30 mouse cellular contexts compared by ENCODE assay signal in genomic region chr4:63024734-63025256, GRCm38 (mm10). TPM values are rescaled to one million over a fixed set of nuclear protein-coding genes. Genes with fewer than 3 reads are reported as not detected.
A peak's percentile ranks its signal among the peaks of the same experiment; 100 is the strongest.
DNase-seq lines count a peak whose midpoint lies in the region; ATAC-seq and TF ChIP-seq lines count a peak whose summit lies in the region.
"Had no signal": no experiment of that assay in that cellular context is flagged by ENCODE, and none has a peak within 500 bp of the region (broad histone marks: within the 10 kb centered on the region; RNA-seq: fewer than 3 reads in every experiment).

No protein-coding gene starts in this region.

- H3K36me3 ChIP-seq in forebrain, embryonic 11.5 days (ENCODE audit: control insufficient read depth, insufficient read depth, low read length) = no peaks in the 10 kb centered on the region
- no peaks in the 10 kb centered on the region for H3K36me3 ChIP-seq in forebrain, postnatal 0 days (ENCODE audit: insufficient read depth)
- no peaks in the 10 kb centered on the region for H3K36me3 ChIP-seq in megakaryocyte, embryonic 14.5 days (replicated peaks; ENCODE audit: low read length)
- H3K36me3 ChIP-seq: embryonic facial prominence, embryonic 15.5 days; hindbrain, embryonic 12.5 days; neural tube, embryonic 12.5 days had no signal

- no peaks in the 10 kb centered on the region for H3K27me3 ChIP-seq in forebrain, embryonic 11.5 days (ENCODE audit: control insufficient read depth, insufficient read depth, low read length)
- no peaks in the 10 kb centered on the region for H3K27me3 ChIP-seq in forebrain, postnatal 0 days (ENCODE audit: insufficient read depth, low read length)
- H3K27me3 ChIP-seq in megakaryocyte, embryonic 14.5 days (replicated peaks) = peaks cover 1% of the 10 kb centered on the region
- H3K27me3 ChIP-seq: embryonic facial prominence, embryonic 15.5 days; forebrain, embryonic 13.5 days; hindbrain, embryonic 12.5 days; limb, embryonic 13.5 days; neural tube, embryonic 12.5 days; Patski had no signal

- no peak for TF ChIP-seq CTCF in forebrain, postnatal 0 days (IDR thresholded peaks at IDR 0.05; ENCODE audit: low read depth)

- H3K4me2 ChIP-seq in forebrain, embryonic 11.5 days (ENCODE audit: low read depth, low read length, severe bottlenecking) = no peak overlapping the region
- H3K4me2 ChIP-seq in forebrain, postnatal 0 days (ENCODE audit: low read depth) = no peak overlapping the region
- H3K4me2 ChIP-seq: embryonic facial prominence, embryonic 15.5 days; forebrain, embryonic 13.5 days; hindbrain, embryonic 12.5 days; limb, embryonic 13.5 days; liver, embryonic 11.5 days; midbrain, embryonic 11.5 days; neural tube, embryonic 12.5 days had no signal

- no peak overlapping the region for H3K9ac ChIP-seq in forebrain, embryonic 11.5 days (ENCODE audit: low read length)
- H3K9ac ChIP-seq in forebrain, postnatal 0 days = no peak overlapping the region
- H3K9ac ChIP-seq: embryonic facial prominence, embryonic 15.5 days; forebrain, embryonic 13.5 days; hindbrain, embryonic 12.5 days; limb, embryonic 13.5 days; neural tube, embryonic 12.5 days had no signal

- DNase-seq in forebrain, embryonic 11.5 days (ENCODE audit: low spot score) = peak; percentile 40
- no peak for DNase-seq in forebrain, postnatal 0 days
- DNase-seq in naive thymus-derived CD4-positive, alpha-beta T cell, adult 2 months (ENCODE audit: low read depth) = peak; percentile 30
- DNase-seq in urinary bladder, adult 18-20 months (ENCODE audit: low spot score in 2 of 2) = no peak
- DNase-seq in cerebellum, adult 11-12 months = no peak
- DNase-seq: adrenal gland, postnatal 25 days; cerebellum, adult 2 months; cerebellum, postnatal 14 days; gastrocnemius, postnatal 14 days; kidney, postnatal 25 days; right cerebral cortex, adult 18-20 months had no signal

- ATAC-seq in forebrain, embryonic 11.5 days (replicated peaks; ENCODE audit: low FRiP score) = no peak
- no peak for ATAC-seq in forebrain, postnatal 0 days
- ATAC-seq in megakaryocyte, adult 5-6 weeks (ENCODE audit: poor library complexity, severe bottlenecking) = no peak
- ATAC-seq in hematopoietic stem cell, adult 5-6 weeks (replicated peaks in 1 of 2; ENCODE audit: insufficient read depth in 1 of 2, low FRiP score in 2 of 2, low TSS enrichment in 1 of 2, low read depth in 1 of 2, poor library complexity in 2 of 2, severe bottlenecking in 2 of 2) = peak; percentile 54 to 64
- ATAC-seq: forebrain, embryonic 13.5 days; hindbrain, postnatal 0 days; intestine, postnatal 0 days; lung, postnatal 0 days; midbrain, embryonic 16.5 days; Patski had no signal

- no peak overlapping the region for H3K4me3 ChIP-seq in forebrain, embryonic 11.5 days (ENCODE audit: low read depth, low read length)
- H3K4me3 ChIP-seq in forebrain, postnatal 0 days (ENCODE audit: low read depth, low read length) = no peak overlapping the region
- H3K4me3 ChIP-seq in megakaryocyte, embryonic 14.5 days (replicated peaks) = peak overlapping the region; percentile 50
- H3K4me3 ChIP-seq: embryonic facial prominence, embryonic 10.5 days; embryonic facial prominence, embryonic 15.5 days; forebrain, embryonic 13.5 days; hindbrain, embryonic 12.5 days; left cerebral cortex, adult 2 months; limb, embryonic 13.5 days; neural tube, embryonic 12.5 days had no signal

- H3K9me3 ChIP-seq in forebrain, embryonic 11.5 days (ENCODE audit: control insufficient read depth, low read length) = no peaks in the 10 kb centered on the region
- H3K9me3 ChIP-seq in forebrain, postnatal 0 days (ENCODE audit: low read length) = no peaks in the 10 kb centered on the region
- peaks cover 12% of the 10 kb centered on the region for H3K9me3 ChIP-seq in megakaryocyte, embryonic 14.5 days
- H3K9me3 ChIP-seq: embryonic facial prominence, embryonic 10.5 days; embryonic facial prominence, embryonic 15.5 days; limb, embryonic 13.5 days; neural tube, embryonic 12.5 days had no signal

- H3K4me1 ChIP-seq in forebrain, embryonic 11.5 days (replicated peaks; ENCODE audit: control insufficient read depth, insufficient read depth, low read length) = no peaks in the 10 kb centered on the region
- H3K4me1 ChIP-seq in forebrain, postnatal 0 days (ENCODE audit: insufficient read depth) = no peaks in the 10 kb centered on the region
- H3K4me1 ChIP-seq in megakaryocyte, embryonic 14.5 days = no peaks in the 10 kb centered on the region

- H3K27ac ChIP-seq in forebrain, embryonic 11.5 days (ENCODE audit: low read depth, low read length) = no peak overlapping the region
- H3K27ac ChIP-seq in forebrain, postnatal 0 days (ENCODE audit: low read depth, low read length) = no peak overlapping the region
- H3K27ac ChIP-seq: embryonic facial prominence, embryonic 10.5 days; embryonic facial prominence, embryonic 15.5 days; forebrain, embryonic 13.5 days; hindbrain, embryonic 12.5 days; hindbrain, postnatal 0 days; left cerebral cortex, adult 2 months; limb, embryonic 13.5 days; neural tube, embryonic 12.5 days; stomach, postnatal 0 days had no signal

- 92% methylated on average over 9 of the region's 9 CpGs for WGBS in forebrain, embryonic 11.5 days
- 91% methylated on average over 9 of the region's 9 CpGs for WGBS in forebrain, postnatal 0 days

RNA-seq across cellular contexts. Expression of gene Zfp618, which starts 59.4 kb away (rescaled TPM):
- polyA plus RNA-seq in forebrain, embryonic 11.5 days (2014; fragmentation: Nextera tagmentation; extraction: Ambion mirVana) = 27.7 and 33.5 TPM in 2 replicates
- 13.8 and 21.9 TPM in 2 replicates for total RNA-seq in forebrain, postnatal 0 days (2014; rRNA removed)
- polyA plus RNA-seq in forebrain, postnatal 0 days (2015; fragmentation: Nextera tagmentation; extraction: Ambion mirVana) = 5.5 and 11.1 TPM in 2 replicates
- polyA plus RNA-seq in megakaryocyte, embryonic 14.5 days (2012; ENCODE audit: insufficient read depth, low replicate concordance) = 0.36 and 3.0 TPM in 2 replicates
- 0.02 and 0.05 TPM in 2 replicates for total RNA-seq in megakaryocyte, adult 5-6 weeks (2015)
- total RNA-seq in megakaryocyte, adult 5-6 weeks (2017) = not detected in 2 replicates
- total RNA-seq in hematopoietic stem cell, adult 5-6 weeks (2017) = 1.3 and 1.5 TPM in 2 replicates
- total RNA-seq: MEL had no signal

Comparison
In these comparisons a context has a peak if more than half of its experiments do, and no peak if none do; other contexts are left out.
1. DNase-seq: peak in forebrain, embryonic 11.5 days (single experiment) and naive thymus-derived CD4-positive, alpha-beta T cell, adult 2 months (single experiment); none in forebrain, postnatal 0 days (single experiment), urinary bladder, adult 18-20 months (0 of 2) and cerebellum, adult 11-12 months (single experiment).
2. ATAC-seq: peak in hematopoietic stem cell, adult 5-6 weeks (2 of 2); none in forebrain, embryonic 11.5 days (single experiment), forebrain, postnatal 0 days (single experiment) and megakaryocyte, adult 5-6 weeks (single experiment).